ENCODE assay signal across 9 mouse cellular contexts in genomic region chr11:103339414-103340119, GRCm38 (mm10). TPM values are rescaled to one million over a fixed set of nuclear protein-coding genes. Genes with fewer than 3 reads are reported as not detected.
A peak's percentile ranks its signal among the peaks of the same experiment; 100 is the strongest.
DNase-seq lines count a peak whose midpoint lies in the region; ATAC-seq lines count a peak whose summit lies in the region.
"Had no signal": no experiment of that assay in that cellular context is flagged by ENCODE, and none has a peak within 500 bp of the region (broad histone marks: within the 10 kb centered on the region; RNA-seq: fewer than 3 reads in every experiment).

No protein-coding gene starts in this region.

- H3K4me2 ChIP-seq in forebrain, embryonic 11.5 days (ENCODE audit: low read depth, low read length, severe bottlenecking): no peak overlapping the region
- peak overlapping the region; percentile 54 for H3K4me2 ChIP-seq in embryonic facial prominence, embryonic 13.5 days
- peak overlapping the region; percentile 49 for H3K4me2 ChIP-seq in kidney, embryonic 14.5 days (replicated peaks; ENCODE audit: low read depth, low read length)
- H3K4me2 ChIP-seq in midbrain, embryonic 13.5 days (replicated peaks): peak overlapping the region; percentile 26

- H3K27ac ChIP-seq in forebrain, embryonic 10.5 days: no peak overlapping the region
- no peak overlapping the region for H3K27ac ChIP-seq in forebrain, embryonic 11.5 days (ENCODE audit: low read depth, low read length)
- no peak overlapping the region for H3K27ac ChIP-seq in embryonic facial prominence, embryonic 13.5 days
- H3K27ac ChIP-seq in kidney, embryonic 14.5 days (ENCODE audit: low read depth, low read length): peak overlapping the region; percentile 88
- no peak overlapping the region for H3K27ac ChIP-seq in midbrain, embryonic 13.5 days

- peak overlapping the region; percentile 16; the same call in 1 of the 2 replicates for H3K4me3 ChIP-seq in forebrain, embryonic 10.5 days
- no peak overlapping the region for H3K4me3 ChIP-seq in forebrain, embryonic 11.5 days (ENCODE audit: low read depth, low read length)
- H3K4me3 ChIP-seq in embryonic facial prominence, embryonic 13.5 days: peak overlapping the region; percentile 26
- H3K4me3 ChIP-seq in kidney, embryonic 14.5 days (ENCODE audit: low read length): peak overlapping the region; percentile 25
- 0 out of 2 replicates have a peak overlapping the region, but pooled peaks have one; percentile 1 for H3K4me3 ChIP-seq in midbrain, embryonic 13.5 days (replicated peaks)

- no peak for DNase-seq in forebrain, embryonic 10.5 days (ENCODE audit: extremely low spot score, low spot score)
- no peak for DNase-seq in forebrain, embryonic 11.5 days (ENCODE audit: low spot score)
- no peak for DNase-seq in frontal cortex, postnatal 36 days (ENCODE audit: low spot score in 2 of 2)
- no peak for DNase-seq in thymus, postnatal 0 days (ENCODE audit: low spot score)
- DNase-seq in gastrocnemius, postnatal 25 days: no peak
- DNase-seq: cerebellum, adult 11-12 months had no signal

- no peak overlapping the region for H3K9ac ChIP-seq in forebrain, embryonic 11.5 days (ENCODE audit: low read length)
- peak overlapping the region; percentile 51 for H3K9ac ChIP-seq in embryonic facial prominence, embryonic 13.5 days
- peak overlapping the region; percentile 53 for H3K9ac ChIP-seq in kidney, embryonic 14.5 days (ENCODE audit: low read depth, low read length)
- no peak overlapping the region for H3K9ac ChIP-seq in midbrain, embryonic 13.5 days (replicated peaks)

- peaks cover 14% of the 10 kb centered on the region for H3K4me1 ChIP-seq in forebrain, embryonic 10.5 days
- no peaks in the 10 kb centered on the region for H3K4me1 ChIP-seq in forebrain, embryonic 11.5 days (replicated peaks; ENCODE audit: control insufficient read depth, insufficient read depth, low read length)
- H3K4me1 ChIP-seq in embryonic facial prominence, embryonic 13.5 days: peaks cover 25% of the 10 kb centered on the region
- peaks cover 27% of the 10 kb centered on the region; the same call in 1 of the 2 replicates for H3K4me1 ChIP-seq in kidney, embryonic 14.5 days (ENCODE audit: control insufficient read depth, insufficient read depth, low read length)
- 0 out of 2 replicates have a peak, but pooled peaks cover 8% of the 10 kb centered on the region for H3K4me1 ChIP-seq in midbrain, embryonic 13.5 days (replicated peaks)

- no peaks in the 10 kb centered on the region for H3K9me3 ChIP-seq in forebrain, embryonic 10.5 days
- no peaks in the 10 kb centered on the region for H3K9me3 ChIP-seq in forebrain, embryonic 11.5 days (ENCODE audit: control insufficient read depth, low read length)
- no peaks in the 10 kb centered on the region for H3K9me3 ChIP-seq in embryonic facial prominence, embryonic 13.5 days
- no peaks in the 10 kb centered on the region for H3K9me3 ChIP-seq in kidney, embryonic 14.5 days (ENCODE audit: control insufficient read depth, low read length)
- no peaks in the 10 kb centered on the region for H3K9me3 ChIP-seq in midbrain, embryonic 13.5 days

- no peak for ATAC-seq in forebrain, embryonic 11.5 days (replicated peaks; ENCODE audit: low FRiP score)
- ATAC-seq in embryonic facial prominence, embryonic 13.5 days (ENCODE audit: insufficient number of reproducible peaks, insufficient read depth, low FRiP score, low TSS enrichment, low read depth): 0 out of 2 replicates have a peak, but pooled peaks have one; percentile 40
- peak; percentile 80 for ATAC-seq in kidney, embryonic 14.5 days (ENCODE audit: low FRiP score, low TSS enrichment)
- no peak for ATAC-seq in midbrain, embryonic 13.5 days

- WGBS in forebrain, embryonic 10.5 days: 47% methylated on average over 19 of the region's 19 CpGs
- 45% methylated on average over 19 of the region's 19 CpGs for WGBS in forebrain, embryonic 11.5 days
- 40% methylated on average over 19 of the region's 19 CpGs for WGBS in embryonic facial prominence, embryonic 13.5 days
- WGBS in kidney, embryonic 14.5 days: 25% methylated on average over 19 of the region's 19 CpGs
- WGBS in midbrain, embryonic 13.5 days: 41% methylated on average over 19 of the region's 19 CpGs

- H3K27me3 ChIP-seq in forebrain, embryonic 10.5 days (ENCODE audit: poor library complexity, severe bottlenecking): peaks cover 40% of the 10 kb centered on the region
- H3K27me3 ChIP-seq in forebrain, embryonic 11.5 days (ENCODE audit: control insufficient read depth, insufficient read depth, low read length): peaks cover 2% of the 10 kb centered on the region; the same call in 1 of the 2 replicates
- peaks cover 9% of the 10 kb centered on the region; the same call in 1 of the 2 replicates for H3K27me3 ChIP-seq in embryonic facial prominence, embryonic 13.5 days
- H3K27me3 ChIP-seq in kidney, embryonic 14.5 days (ENCODE audit: control insufficient read depth, insufficient read depth, low read length): no peaks in the 10 kb centered on the region
- peaks cover 5% of the 10 kb centered on the region; the same call in 1 of the 2 replicates for H3K27me3 ChIP-seq in midbrain, embryonic 13.5 days

- no peaks in the 10 kb centered on the region for H3K36me3 ChIP-seq in forebrain, embryonic 10.5 days (replicated peaks)
- no peaks in the 10 kb centered on the region for H3K36me3 ChIP-seq in forebrain, embryonic 11.5 days (ENCODE audit: control insufficient read depth, insufficient read depth, low read length)
- no peaks in the 10 kb centered on the region for H3K36me3 ChIP-seq in embryonic facial prominence, embryonic 13.5 days
- no peaks in the 10 kb centered on the region for H3K36me3 ChIP-seq in kidney, embryonic 14.5 days (ENCODE audit: control insufficient read depth, insufficient read depth, low read length)
- no peaks in the 10 kb centered on the region for H3K36me3 ChIP-seq in midbrain, embryonic 13.5 days

RNA-seq across cellular contexts. Expression of gene Arhgap27, which starts 23.9 kb away (rescaled TPM):
- 3.7 and 3.8 TPM in 2 replicates for polyA plus RNA-seq in forebrain, embryonic 10.5 days (2016; fragmentation: Nextera tagmentation; extraction: Ambion mirVana)
- polyA plus RNA-seq in forebrain, embryonic 11.5 days (2014; fragmentation: Nextera tagmentation; extraction: Ambion mirVana): 3.2 TPM in 2 replicates
- 6.8 and 7.2 TPM in 2 replicates for polyA plus RNA-seq in embryonic facial prominence, embryonic 13.5 days (2015; fragmentation: Nextera tagmentation; extraction: Ambion mirVana)
- 11.7 and 15.6 TPM in 2 replicates for polyA plus RNA-seq in kidney, embryonic 14.5 days (2014; fragmentation: Nextera tagmentation; extraction: Ambion mirVana)
- 1.7 and 2.6 TPM in 2 replicates for polyA plus RNA-seq in midbrain, embryonic 13.5 days (2015; fragmentation: Nextera tagmentation; extraction: Ambion mirVana)
- polyA plus RNA-seq in thymus, postnatal 0 days (2015; fragmentation: Nextera tagmentation; extraction: Ambion mirVana): 20.0 and 20.4 TPM in 2 replicates
- 1 to 10 TPM; 3.0 to 4.6 TPM for total RNA-seq in gastrocnemius, postnatal 25 days (2021)

Comparison
In these comparisons a context has a peak if more than half of its experiments do, and no peak if none do; other contexts are left out.
1. ATAC-seq: peak in embryonic facial prominence, embryonic 13.5 days (single experiment) and kidney, embryonic 14.5 days (single experiment); none in forebrain, embryonic 11.5 days (single experiment) and midbrain, embryonic 13.5 days (single experiment).
2. H3K9ac ChIP-seq: peak in embryonic facial prominence, embryonic 13.5 days (single experiment) and kidney, embryonic 14.5 days (single experiment); none in forebrain, embryonic 11.5 days (single experiment) and midbrain, embryonic 13.5 days (single experiment).